Mouse (Mus musculus): ENCODE results near the gene Zscan12.

The Zscan12 gene

DNA sequence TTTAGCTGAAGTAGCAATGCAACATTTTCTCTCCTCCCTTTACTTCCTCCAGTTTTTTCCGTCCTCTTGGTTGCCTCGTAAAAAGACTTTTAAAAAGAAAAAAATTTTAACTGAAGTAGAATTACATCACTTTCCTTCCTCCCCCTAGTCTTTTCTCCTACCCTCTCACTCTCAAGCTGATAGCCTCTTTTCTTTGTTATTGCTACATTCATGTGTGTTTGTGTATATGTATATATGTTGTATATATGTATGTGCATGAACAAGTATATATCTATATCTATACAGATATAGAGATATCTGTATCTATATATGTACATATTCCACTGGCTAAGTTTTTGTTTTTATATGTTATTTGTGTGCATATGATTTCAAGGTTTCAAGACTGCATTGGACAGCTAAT, 40.2 kb downstream of the Zscan12 start:
- DNase-seq: no peak

DNA sequence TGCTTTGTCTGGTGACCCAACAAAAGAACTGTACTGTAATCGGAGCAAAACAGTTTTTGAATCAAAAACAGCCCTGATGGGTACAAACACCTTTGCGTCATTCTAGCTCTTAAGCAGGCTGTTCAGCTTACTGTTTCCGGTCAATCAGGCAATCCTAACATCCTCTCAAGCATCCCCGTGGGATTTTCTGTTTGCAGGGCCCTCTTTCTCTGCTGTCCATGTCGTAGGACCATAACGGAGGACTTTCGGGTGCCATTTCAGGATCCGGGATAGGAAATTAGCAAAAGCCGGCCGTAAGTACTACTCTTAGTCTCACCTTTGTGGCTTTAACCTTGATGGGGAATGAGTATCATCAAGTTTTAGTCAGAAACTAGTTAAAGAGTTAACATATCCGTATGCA, 44.7 kb downstream of the Zscan12 start:
- no peak for DNase-seq

DNA sequence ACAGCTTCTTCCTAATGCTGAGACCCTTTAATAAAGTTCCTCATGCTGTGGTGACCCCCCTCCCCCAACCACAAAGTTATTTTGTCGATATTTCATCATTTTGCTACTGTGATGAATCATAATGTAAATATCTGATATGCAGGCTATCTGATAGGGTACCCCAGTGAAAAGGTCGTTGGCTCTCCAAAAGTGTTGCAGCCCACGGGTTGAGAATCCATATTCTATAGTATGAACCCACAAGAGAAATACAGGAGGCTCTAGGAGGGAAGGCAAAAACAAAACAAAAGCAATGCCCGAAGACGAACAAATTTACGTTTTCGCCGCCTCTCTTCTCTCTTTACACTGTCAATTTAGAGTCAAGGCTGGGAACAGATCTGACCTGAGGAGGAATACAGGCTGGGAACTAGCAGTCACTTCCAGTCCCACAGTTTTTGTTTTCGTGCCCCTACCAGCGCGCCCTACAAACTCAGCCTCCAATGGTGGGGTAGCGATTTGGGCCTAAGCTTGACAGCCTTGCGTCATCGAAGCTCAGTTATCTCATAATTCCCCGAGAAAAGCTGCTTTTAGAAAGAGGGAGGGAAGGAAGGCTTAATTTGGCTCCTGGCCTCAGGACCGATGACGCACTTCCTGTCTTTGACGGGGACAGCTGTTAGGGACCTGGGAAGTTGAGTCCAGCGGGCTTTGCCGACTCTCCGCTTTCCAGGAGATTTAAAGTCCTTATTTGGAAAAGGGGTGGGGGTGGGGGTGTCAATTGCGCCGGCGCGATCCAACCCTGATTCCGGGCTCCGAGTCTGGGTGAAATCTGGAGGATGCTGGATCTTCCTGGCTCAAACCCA, 45.6 kb downstream of the Zscan12 start:
- DNase-seq: peak; percentile 52

DNA sequence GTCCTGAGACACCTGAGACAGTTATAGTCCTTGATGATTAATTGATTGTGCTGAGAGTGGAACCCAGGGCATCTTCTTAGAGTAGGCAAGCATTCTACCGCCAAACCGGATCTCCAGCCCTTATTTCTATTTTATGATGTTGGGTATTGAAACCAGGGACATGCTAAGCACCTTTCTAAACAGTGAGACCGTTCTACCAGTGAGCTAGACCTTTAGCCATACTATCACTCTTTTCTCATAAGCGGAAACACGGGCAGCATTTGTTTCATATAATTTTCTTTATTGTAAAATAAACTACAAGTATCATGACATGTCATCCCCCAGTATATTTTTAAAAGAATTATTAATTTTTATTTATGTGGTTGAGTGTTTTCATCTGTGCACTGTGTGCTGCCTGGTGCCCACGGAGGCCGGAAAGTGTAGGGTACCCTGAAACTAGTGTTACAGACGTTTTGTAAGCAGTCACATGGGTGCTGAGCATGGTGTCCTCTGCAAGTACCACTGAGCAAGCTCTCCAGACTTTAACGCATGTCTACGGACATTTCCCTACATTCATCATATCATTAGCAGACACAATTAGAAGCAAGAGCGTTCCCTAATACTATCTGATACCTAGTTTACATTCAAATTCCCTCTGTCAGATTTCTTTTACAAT, 46.3 kb downstream of the Zscan12 start:
- DNase-seq: no peak

DNA sequence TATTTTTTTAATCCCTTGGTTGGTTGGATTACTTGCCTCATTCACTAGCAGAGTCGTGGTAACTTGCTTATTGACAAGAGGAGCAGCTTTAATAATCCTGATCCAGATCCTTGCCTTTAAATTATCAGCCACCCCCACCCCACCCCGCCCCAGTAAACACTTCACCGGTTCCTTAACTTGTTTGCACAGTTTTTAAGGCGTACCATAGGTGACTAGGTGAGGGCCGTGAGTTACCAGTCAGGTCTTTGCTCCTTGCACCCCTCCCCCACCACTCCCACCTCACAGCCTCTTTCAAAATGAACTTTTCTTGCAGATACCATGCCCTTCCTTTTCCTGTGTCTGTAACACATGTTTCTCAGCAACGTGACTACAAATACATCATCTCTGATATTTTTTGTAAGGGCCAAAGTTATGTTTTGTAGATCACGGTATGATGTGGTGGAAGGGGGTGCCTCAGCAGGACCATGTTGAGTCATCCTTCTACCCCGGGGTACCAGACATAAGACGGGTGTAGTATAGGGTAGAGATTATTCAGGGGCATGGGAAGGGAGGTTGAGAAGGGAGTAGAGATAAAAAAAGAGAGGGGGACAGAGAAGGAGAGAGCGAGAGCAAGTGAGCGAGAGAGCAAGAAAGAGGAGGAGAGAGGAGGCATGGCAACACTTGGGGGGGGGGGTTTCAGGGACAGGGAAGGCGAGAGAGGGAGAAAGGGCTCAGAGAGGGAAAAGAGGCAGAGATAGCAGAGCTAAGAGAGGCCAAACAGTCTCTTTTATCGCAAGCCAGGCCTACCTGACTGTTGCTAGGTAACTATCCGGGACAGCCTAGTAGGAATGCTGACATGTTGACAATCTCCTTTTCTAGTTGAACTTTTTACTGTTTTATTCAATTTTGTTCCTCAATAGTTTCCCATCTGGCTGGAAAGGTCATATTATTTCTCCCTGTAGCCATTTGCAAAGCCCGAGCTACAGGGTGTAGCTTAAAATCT, 51.9 kb downstream of the Zscan12 start:
- DNase-seq: no peak

DNA sequence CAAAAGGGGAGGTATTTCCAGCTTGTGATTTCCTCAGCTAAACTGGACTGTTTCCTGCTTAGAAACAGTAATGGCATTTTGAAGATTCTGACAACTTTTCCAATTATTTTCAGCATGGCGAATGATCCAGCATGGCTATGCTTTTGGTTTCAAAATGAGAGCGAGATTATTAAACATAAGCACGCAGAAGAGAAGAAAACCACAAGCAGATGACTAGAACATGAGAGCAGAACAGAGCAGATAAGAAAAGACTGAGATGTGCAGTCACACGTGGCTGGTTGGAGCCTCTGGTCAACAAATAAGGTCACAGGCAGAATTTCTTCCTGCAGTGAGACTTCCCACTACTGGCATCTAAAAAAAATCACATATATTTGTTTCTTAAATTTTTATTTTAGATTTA, 52.6 kb downstream of the Zscan12 start:
- no peak for DNase-seq

DNA sequence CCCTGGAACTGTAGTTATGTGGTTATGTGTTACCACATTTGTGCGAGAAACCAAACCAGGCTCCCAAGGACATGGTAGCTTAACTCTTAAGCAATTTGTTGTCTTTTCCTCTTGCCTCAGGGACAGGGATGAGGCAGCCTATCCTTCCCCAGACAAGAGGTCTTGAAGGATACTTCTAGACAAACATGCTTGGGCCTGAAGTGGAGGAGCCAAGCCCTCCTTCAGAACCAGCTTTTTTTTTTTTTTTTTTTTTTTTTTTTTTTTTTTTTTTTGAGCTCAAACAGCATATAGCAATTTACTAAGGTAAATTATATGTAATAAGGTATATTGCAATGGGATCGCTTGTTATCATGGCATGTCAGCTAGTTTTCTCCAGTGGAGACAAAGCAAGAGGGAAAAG, 53.1 kb downstream of the Zscan12 start:
- no peak for DNase-seq

DNA sequence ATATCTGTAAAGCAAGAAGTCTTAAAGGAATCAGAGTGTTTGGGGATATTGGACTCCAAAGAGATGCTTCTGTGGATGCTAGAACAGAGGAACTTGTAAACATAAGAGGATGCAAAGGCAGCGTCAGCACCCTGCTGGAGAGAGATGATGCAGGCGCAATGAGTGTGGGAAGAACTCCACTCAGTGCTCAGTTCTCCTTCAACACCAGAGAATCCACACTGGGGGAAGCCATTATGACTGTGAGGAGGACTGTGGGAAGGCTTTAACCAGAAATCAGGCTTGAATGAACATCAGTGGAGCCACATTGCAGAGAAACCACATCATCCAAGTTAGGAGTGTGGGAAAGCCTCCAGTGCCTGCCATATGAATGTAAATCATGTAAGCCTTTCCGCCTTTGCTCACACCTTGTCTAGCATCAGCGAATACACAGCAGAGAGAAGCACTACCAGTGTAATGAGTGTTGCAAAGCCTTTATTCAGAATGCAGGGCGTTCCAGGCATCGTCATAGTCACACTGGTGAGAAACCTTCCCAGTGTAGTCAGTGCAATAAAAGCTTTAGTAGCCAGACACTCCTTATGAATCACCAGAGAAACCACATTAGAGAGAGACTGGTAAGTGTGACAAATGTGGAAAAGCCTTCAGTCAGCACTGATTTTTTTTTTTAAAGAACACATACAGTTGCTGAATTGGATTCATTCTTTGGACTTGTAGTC, 54.8 kb downstream of the Zscan12 start:
- no peak for DNase-seq

DNA sequence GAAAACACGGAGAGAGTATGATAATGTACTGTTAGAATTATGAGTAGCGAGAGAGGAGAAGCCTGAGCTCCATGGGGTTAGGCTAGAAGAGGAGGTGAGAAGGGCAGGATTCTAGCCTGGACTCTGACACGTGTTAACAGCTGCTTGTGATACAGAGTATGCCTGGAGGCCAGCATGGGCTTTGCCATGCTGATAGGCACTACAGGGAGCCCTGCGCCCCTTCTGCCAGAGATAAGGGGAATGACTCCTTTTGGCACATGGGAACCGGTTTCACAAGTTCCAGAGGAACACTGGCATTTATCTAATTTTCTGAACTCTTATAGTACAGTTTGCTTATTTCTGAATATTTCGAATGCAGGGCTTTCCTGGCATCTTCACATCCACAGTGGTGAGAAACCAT, 56.2 kb downstream of the Zscan12 start:
- DNase-seq: no peak
